Mouse (Mus musculus) cerebellum, postnatal 25 days (tissue): ENCODE measurements around the gene Stk4.
A peak's percentile ranks its signal among the peaks of the same experiment; 100 is the strongest.

Experiments used
- DNase-seq, 2 experiments: peaks; one replicate each; pipeline ENCODE4 v3.0.0; 2021; ENCODE audit warnings: mixed read lengths in 2 of 2

Gene Stk4

GRCm38 (mm10) chr2:164131586-164131985, 61.5 kb downstream of the Stk4 start:
- no peak for DNase-seq

- no peak for DNase-seq
Measured at GRCm38 (mm10) chr2:164134563-164134962, 64.4 kb downstream of the Stk4 start.

GRCm38 (mm10) chr2:164135367-164135766, 65.2 kb downstream of the Stk4 start:
- no peak for DNase-seq

- no peak for DNase-seq
Measured at GRCm38 (mm10) chr2:164136393-164136792, 66.3 kb downstream of the Stk4 start.

- DNase-seq = no peak
Measured at GRCm38 (mm10) chr2:164137754-164138153, 67.6 kb downstream of the Stk4 start.

GRCm38 (mm10) chr2:164142021-164142420, 71.9 kb downstream of the Stk4 start:
- peak; percentile 20 to 35 for DNase-seq

- no peak for DNase-seq
Measured at GRCm38 (mm10) chr2:164144025-164144424, 73.9 kb downstream of the Stk4 start.

GRCm38 (mm10) chr2:164144541-164144940, 74.4 kb downstream of the Stk4 start:
- DNase-seq = no peak

- DNase-seq = no peak
Measured at GRCm38 (mm10) chr2:164146556-164146955, 76.4 kb downstream of the Stk4 start.

GRCm38 (mm10) chr2:164150086-164150760, 80.1 kb downstream of the Stk4 start:
- no peak for DNase-seq

GRCm38 (mm10) chr2:164152341-164152740, 82.2 kb downstream of the Stk4 start:
- no peak for DNase-seq

GRCm38 (mm10) chr2:164154007-164154406, 83.9 kb downstream of the Stk4 start:
- peak; percentile 64 to 73 for DNase-seq

GRCm38 (mm10) chr2:164156158-164156557, 86.0 kb downstream of the Stk4 start:
- no peak for DNase-seq

GRCm38 (mm10) chr2:164158838-164159237, 88.7 kb downstream of the Stk4 start:
- DNase-seq = no peak

GRCm38 (mm10) chr2:164161515-164162055, 91.5 kb downstream of the Stk4 start:
- no peak for DNase-seq

GRCm38 (mm10) chr2:164164941-164165340, 94.8 kb downstream of the Stk4 start:
- DNase-seq = no peak

- DNase-seq = no peak
Measured at GRCm38 (mm10) chr2:164167752-164168570, 97.8 kb downstream of the Stk4 start.

GRCm38 (mm10) chr2:164168571-164168946, 98.4 kb downstream of the Stk4 start:
- DNase-seq = no peak

GRCm38 (mm10) chr2:164170326-164170725, 100.2 kb downstream of the Stk4 start:
- DNase-seq = no peak

GRCm38 (mm10) chr2:164170902-164171301, 100.8 kb downstream of the Stk4 start, which contains the start of gene Kcns1:
Gene Kcns1, minus strand, starts transcription at chr2:164171113.
- peak in 1 of 2 experiments; percentile 30 for DNase-seq

- DNase-seq = no peak
Measured at GRCm38 (mm10) chr2:164173394-164173793, 103.3 kb downstream of the Stk4 start.

GRCm38 (mm10) chr2:164174649-164175395, 104.7 kb downstream of the Stk4 start:
- DNase-seq = peak; percentile 37 to 48

- DNase-seq = no peak
Measured at GRCm38 (mm10) chr2:164175850-164176249, 105.7 kb downstream of the Stk4 start.
